Mouse (Mus musculus): ENCODE measurements around the gene Tdp2. TPM values are rescaled to one million over a fixed set of nuclear protein-coding genes. Genes with fewer than 3 reads are reported as not detected.

The Tdp2 gene
- polyA plus RNA-seq, 1 experiment from 2014 or later: 33.8 TPM

- TF ChIP-seq CTCF (IDR thresholded peaks at IDR 0.05): no peak
- in situ Hi-C loops (cut with MboI; ENCODE audit: low pct_unique_long_range_greater_than_20kb): no loop called here
- peak; percentile 34 for ATAC-seq
- no peak for DNase-seq (ENCODE audit: low read depth, low spot score)
- ChIA-PET CTCF (interaction anchor here (1.8 kb wide), 1 partner anchor 17 kb away, joined by 4 read pairs; no protein-coding TSS in a partner anchor), POLR2A (no interaction called here)
- no peaks in the 10 kb centered on the region for H3K27me3 ChIP-seq
These were observed 30.1 kb upstream of the Tdp2 start, which contains the start of gene BC005537 for GRCm38 (mm10) chr13:24801308-24801921. Gene BC005537 (plus strand): TSS chr13:24801657.

GRCm38 (mm10) chr13:24802131-24802691, 29.3 kb upstream of the Tdp2 start:
- ChIA-PET POLR2A (no interaction called here), CTCF (no interaction called here)
- no peak for TF ChIP-seq CTCF (IDR thresholded peaks at IDR 0.05)
- DNase-seq (ENCODE audit: low read depth, low spot score) (no peak), ATAC-seq (no peak)
- in situ Hi-C loops (cut with MboI; ENCODE audit: low pct_unique_long_range_greater_than_20kb): no loop called here
- no peaks in the 10 kb centered on the region for H3K27me3 ChIP-seq

- ChIA-PET CTCF (interaction anchor here (0.8 to 1.7 kb wide), 2 partner anchors 14 to 25 kb away, joined by 3 to 5 read pairs; no protein-coding TSS in a partner anchor), POLR2A (interaction anchor here (1.5 kb wide), 1 partner anchor 13 kb away, joined by 3 read pairs; no protein-coding TSS in a partner anchor)
- TF ChIP-seq CTCF (IDR thresholded peaks at IDR 0.05): no peak
- no peak for DNase-seq (ENCODE audit: low read depth, low spot score)
- no peak for ATAC-seq
- H3K27me3 ChIP-seq: no peaks in the 10 kb centered on the region
- in situ Hi-C loops (cut with MboI; ENCODE audit: low pct_unique_long_range_greater_than_20kb): no loop called here
These were observed 28.3 kb upstream of the Tdp2 start for GRCm38 (mm10) chr13:24803196-24803595.

GRCm38 (mm10) chr13:24806079-24806478, 25.4 kb upstream of the Tdp2 start:
- DNase-seq (ENCODE audit: low read depth, low spot score) (no peak), ATAC-seq (no peak)
- no peak for TF ChIP-seq CTCF (IDR thresholded peaks at IDR 0.05)

GRCm38 (mm10) chr13:24812521-24812920, 19.0 kb upstream of the Tdp2 start:
- in situ Hi-C loops (cut with MboI; ENCODE audit: low pct_unique_long_range_greater_than_20kb): no loop called here
- DNase-seq (ENCODE audit: low read depth, low spot score) (no peak), ATAC-seq (no peak)
- TF ChIP-seq CTCF (IDR thresholded peaks at IDR 0.05): no peak
- ChIA-PET CTCF (interaction anchor here (1.0 kb wide), 1 partner anchor 14 kb away, joined by 3 read pairs; no protein-coding TSS in a partner anchor), POLR2A (no interaction called here)
- no peaks in the 10 kb centered on the region for H3K27me3 ChIP-seq

More at GRCm38 (mm10) chr13:24806079-24806478, 25.4 kb upstream of the Tdp2 start:
- POLR2A ChIA-PET: interaction anchor here (0.6 to 1.0 kb wide), 2 partner anchors 11 to 26 kb away, joined by 3 to 4 read pairs; no protein-coding TSS in a partner anchor
- CTCF ChIA-PET: no interaction called here
- in situ Hi-C loops (cut with MboI; ENCODE audit: low pct_unique_long_range_greater_than_20kb): no loop called here
- no peaks in the 10 kb centered on the region for H3K27me3 ChIP-seq

GRCm38 (mm10) chr13:24814616-24815015, 16.9 kb upstream of the Tdp2 start:
- TF ChIP-seq CTCF (IDR thresholded peaks at IDR 0.05): no peak
- no peaks in the 10 kb centered on the region for H3K27me3 ChIP-seq
- in situ Hi-C loops (cut with MboI; ENCODE audit: low pct_unique_long_range_greater_than_20kb): no loop called here
- ATAC-seq (no peak), DNase-seq (ENCODE audit: low read depth, low spot score) (no peak)
- CTCF ChIA-PET: interaction anchor here (1.2 kb wide), 1 partner anchor 24 kb away, joined by 3 read pairs; no protein-coding TSS in a partner anchor
- POLR2A ChIA-PET: no interaction called here

- POLR2A ChIA-PET: interaction anchor here (0.8 to 1.2 kb wide), 3 partner anchors 10 to 16 kb away, joined by 3 read pairs; no protein-coding TSS in a partner anchor
- no peak for TF ChIP-seq CTCF (IDR thresholded peaks at IDR 0.05)
- in situ Hi-C loops (cut with MboI; ENCODE audit: low pct_unique_long_range_greater_than_20kb): no loop called here
- ATAC-seq: no peak
- CTCF ChIA-PET: interaction anchor here (0.9 to 2.1 kb wide), 3 partner anchors 8 to 104 kb away, joined by 3 to 5 read pairs (median 4); no protein-coding TSS in a partner anchor
- DNase-seq (ENCODE audit: low read depth, low spot score): no peak
- no peaks in the 10 kb centered on the region for H3K27me3 ChIP-seq
These were observed 15.1 kb upstream of the Tdp2 start for GRCm38 (mm10) chr13:24816125-24817092.

- H3K27me3 ChIP-seq: no peaks in the 10 kb centered on the region
- no peak for DNase-seq (ENCODE audit: low read depth, low spot score)
- in situ Hi-C loops (cut with MboI; ENCODE audit: low pct_unique_long_range_greater_than_20kb): no loop called here
- ATAC-seq: no peak
- ChIA-PET POLR2A (no interaction called here), CTCF (no interaction called here)
- no peak for TF ChIP-seq CTCF (IDR thresholded peaks at IDR 0.05)
These were observed 11.5 kb upstream of the Tdp2 start for GRCm38 (mm10) chr13:24819931-24820330.

- no peaks in the 10 kb centered on the region for H3K27me3 ChIP-seq
- in situ Hi-C loops (cut with MboI; ENCODE audit: low pct_unique_long_range_greater_than_20kb): no loop called here
- ATAC-seq: no peak
- TF ChIP-seq CTCF (IDR thresholded peaks at IDR 0.05): no peak
- no peak for DNase-seq (ENCODE audit: low read depth, low spot score)
- CTCF ChIA-PET: no interaction called here
- POLR2A ChIA-PET: interaction anchor here (1.5 kb wide), 1 partner anchor 12 kb away, joined by 5 read pairs; no protein-coding TSS in a partner anchor
These were observed 8.7 kb upstream of the Tdp2 start for GRCm38 (mm10) chr13:24822663-24823343.

GRCm38 (mm10) chr13:24824647-24825046, 6.8 kb upstream of the Tdp2 start:
- in situ Hi-C loops (cut with MboI; ENCODE audit: low pct_unique_long_range_greater_than_20kb): no loop called here
- H3K27me3 ChIP-seq: no peaks in the 10 kb centered on the region
- ATAC-seq (no peak), DNase-seq (ENCODE audit: low read depth, low spot score) (no peak)
- TF ChIP-seq CTCF (IDR thresholded peaks at IDR 0.05): no peak
- ChIA-PET CTCF (interaction anchor here (1.2 kb wide), 1 partner anchor 9 kb away, joined by 4 read pairs; no protein-coding TSS in a partner anchor), POLR2A (no interaction called here)

Measured in Patski (cell line).